Mouse (Mus musculus) MEL (cell line): ENCODE measurements around the gene Slc1a7.

Experiments
- CTCF ChIP-seq, 3 experiments: IDR thresholded peaks in 2 of 3; conservative IDR thresholded peaks in 1 of 3; 2 replicates each; pipeline ENCODE4 v1.5.1; 2011 to 2012; ENCODE audit warnings: low read length in 3 of 3, low read depth in 2 of 3, mild to moderate bottlenecking in 2 of 3, improper control_type of control experiment in 1 of 3, inconsistent platforms in 1 of 3, mixed read lengths in 1 of 3, moderate library complexity in 1 of 3; ENCODE audit not compliant: control insufficient read depth in 1 of 3, insufficient read depth in 1 of 3, poor library complexity in 1 of 3, severe bottlenecking in 1 of 3
- KAT2A ChIP-seq: conservative IDR thresholded peaks from 2 replicates; pipeline ENCODE4 v1.6.1; 2012; ENCODE audit warnings: low read depth, low read length, improper control_type of control experiment, inconsistent platforms
- POLR2A ChIP-seq, 2 experiments: IDR thresholded peaks; 2 replicates each; pipeline ENCODE4 v1.6.1; 2011 to 2012; ENCODE audit warnings: low read length in 2 of 2, mild to moderate bottlenecking in 2 of 2, control low read depth in 1 of 2, improper control_type of control experiment in 1 of 2, low read depth in 1 of 2, moderate library complexity in 1 of 2; ENCODE audit not compliant: control insufficient read depth in 1 of 2, insufficient read depth in 1 of 2, poor library complexity in 1 of 2
- TCF12 ChIP-seq: IDR thresholded peaks from 2 replicates; pipeline ENCODE4 v1.6.1; 2014; ENCODE audit warnings: low read depth, mild to moderate bottlenecking, inconsistent platforms, low read length, improper control_type of control experiment, moderate library complexity

DNA sequence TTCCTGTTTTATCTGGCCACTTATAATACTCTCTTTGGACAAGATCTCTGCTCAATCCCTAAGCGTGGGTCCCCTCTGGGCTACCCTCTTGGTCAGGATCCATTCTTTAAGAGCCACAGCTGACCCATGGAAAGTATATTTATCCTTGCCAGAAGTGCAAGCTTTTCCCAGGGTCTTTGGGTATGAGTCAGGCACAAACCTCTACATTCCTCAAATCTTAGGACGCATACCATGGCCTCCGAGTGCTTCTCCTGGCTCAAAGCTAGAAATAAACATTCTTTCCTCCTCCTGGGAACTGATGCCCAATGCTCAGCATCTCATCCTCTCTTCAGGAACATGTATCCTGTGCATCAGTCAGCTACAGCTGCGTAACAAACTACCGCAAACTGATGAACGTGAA, 26.9 kb downstream of the Slc1a7 start:
- TF ChIP-seq CTCF (IDR thresholded peaks at IDR 0.05 in 2 of 3, conservative IDR thresholded peaks at IDR 0.05 in 1 of 3; ENCODE audit: control insufficient read depth in 1 of 3, insufficient read depth in 1 of 3, low read depth in 2 of 3, low read length in 3 of 3, poor library complexity in 1 of 3, severe bottlenecking in 1 of 3) (no peak), POLR2A (IDR thresholded peaks at IDR 0.05; ENCODE audit: control insufficient read depth in 1 of 2, insufficient read depth in 1 of 2, low read depth in 1 of 2, low read length in 2 of 2, poor library complexity in 1 of 2) (no peak), TCF12 (no peak), KAT2A (no peak)
